Mouse (Mus musculus) skeletal muscle tissue, adult 2 months (tissue): Measurements from ENCODE around the gene Zbtb48.
A peak's percentile ranks its signal among the peaks of the same experiment; 100 is the strongest.

Experiments used
- DNase-seq: peaks from one replicate; pipeline ENCODE4 v3.0.0-alpha.2; 2012; ENCODE audit warnings: low read depth, low spot score

Gene Zbtb48

GRCm38 (mm10) chr4:152002063-152002462, 25.4 kb downstream of the Zbtb48 start:
- no peak for DNase-seq

GRCm38 (mm10) chr4:152001335-152001734, 26.1 kb downstream of the Zbtb48 start:
- DNase-seq, result no peak

GRCm38 (mm10) chr4:152000906-152001305, 26.6 kb downstream of the Zbtb48 start:
- peak; percentile 71 for DNase-seq

- DNase-seq, result no peak
These were observed 28.0 kb downstream of the Zbtb48 start for GRCm38 (mm10) chr4:151999481-151999880.

GRCm38 (mm10) chr4:151997701-151998100, 29.8 kb downstream of the Zbtb48 start:
- no peak for DNase-seq

- no peak for DNase-seq
These were observed 30.6 kb downstream of the Zbtb48 start for GRCm38 (mm10) chr4:151996951-151997222.

- DNase-seq, result peak; percentile 98
These were observed 31.1 kb downstream of the Zbtb48 start, which contains the start of gene Phf13 for GRCm38 (mm10) chr4:151996173-151996950. TSS of gene Phf13 (minus strand) at chr4:151996258.

- no peak for DNase-seq
These were observed 31.9 kb downstream of the Zbtb48 start for GRCm38 (mm10) chr4:151995371-151996172.

GRCm38 (mm10) chr4:151994228-151995171, 33.0 kb downstream of the Zbtb48 start:
- no peak for DNase-seq

- DNase-seq, result no peak
These were observed 34.4 kb downstream of the Zbtb48 start for GRCm38 (mm10) chr4:151993035-151993434.

- DNase-seq, result no peak
These were observed 35.4 kb downstream of the Zbtb48 start for GRCm38 (mm10) chr4:151992091-151992490.

- no peak for DNase-seq
These were observed 38.4 kb downstream of the Zbtb48 start for GRCm38 (mm10) chr4:151989110-151989488.

- no peak for DNase-seq
These were observed 38.9 kb downstream of the Zbtb48 start, which contains the start of gene Thap3 for GRCm38 (mm10) chr4:151988342-151989109. TSS of gene Thap3 (minus strand) at chr4:151988997.

GRCm38 (mm10) chr4:151988014-151988341, 39.5 kb downstream of the Zbtb48 start:
- no peak for DNase-seq

- no peak for DNase-seq
These were observed 40.8 kb downstream of the Zbtb48 start for GRCm38 (mm10) chr4:151986650-151987049.

- no peak for DNase-seq
These were observed 41.6 kb downstream of the Zbtb48 start for GRCm38 (mm10) chr4:151985886-151986285.

GRCm38 (mm10) chr4:151983560-151983959, 43.9 kb downstream of the Zbtb48 start:
- DNase-seq, result peak; percentile 95

GRCm38 (mm10) chr4:151983043-151983442, 44.4 kb downstream of the Zbtb48 start:
- no peak for DNase-seq

GRCm38 (mm10) chr4:151981363-151981762, 46.1 kb downstream of the Zbtb48 start:
- peak; percentile 84 for DNase-seq

GRCm38 (mm10) chr4:151980699-151981098, 46.8 kb downstream of the Zbtb48 start:
- DNase-seq, result peak; percentile 60

- DNase-seq, result peak; percentile 61
These were observed 49.7 kb downstream of the Zbtb48 start for GRCm38 (mm10) chr4:151977748-151978147.
